Mouse (Mus musculus) thymus, postnatal 25 days (tissue): Measurements from ENCODE around the gene Slc4a8.

Source experiments
- DNase-seq: peaks from one replicate; pipeline ENCODE4 v3.0.0; 2022

The Slc4a8 gene

GRCm38 (mm10) chr15:100761419-100762185 is at the start of gene Slc4a8:
TSS of gene Slc4a8 (plus strand) at chr15:100761747.
- peak; percentile 88 for DNase-seq

DNA sequence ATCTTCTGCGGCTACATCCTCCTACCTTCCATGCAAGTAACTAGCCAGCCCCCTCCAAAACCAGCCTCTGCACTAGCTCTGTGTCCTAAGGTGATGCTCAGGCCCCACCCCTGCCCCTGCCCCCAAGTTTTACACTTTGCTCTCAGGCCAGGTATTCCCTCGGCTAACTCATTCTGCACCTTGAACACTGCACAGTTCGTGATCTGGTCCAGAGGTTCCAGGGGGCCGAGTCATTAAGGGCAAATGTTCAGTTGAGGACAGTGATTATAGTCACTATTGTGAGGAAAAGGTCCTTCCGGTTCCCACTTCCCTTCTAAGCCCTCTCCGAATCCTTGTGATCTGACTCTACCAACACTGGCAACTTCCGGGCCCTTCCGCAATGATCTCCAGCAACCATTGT is 47.1 kb upstream of the Slc4a8 start:
- DNase-seq, result no peak

DNA sequence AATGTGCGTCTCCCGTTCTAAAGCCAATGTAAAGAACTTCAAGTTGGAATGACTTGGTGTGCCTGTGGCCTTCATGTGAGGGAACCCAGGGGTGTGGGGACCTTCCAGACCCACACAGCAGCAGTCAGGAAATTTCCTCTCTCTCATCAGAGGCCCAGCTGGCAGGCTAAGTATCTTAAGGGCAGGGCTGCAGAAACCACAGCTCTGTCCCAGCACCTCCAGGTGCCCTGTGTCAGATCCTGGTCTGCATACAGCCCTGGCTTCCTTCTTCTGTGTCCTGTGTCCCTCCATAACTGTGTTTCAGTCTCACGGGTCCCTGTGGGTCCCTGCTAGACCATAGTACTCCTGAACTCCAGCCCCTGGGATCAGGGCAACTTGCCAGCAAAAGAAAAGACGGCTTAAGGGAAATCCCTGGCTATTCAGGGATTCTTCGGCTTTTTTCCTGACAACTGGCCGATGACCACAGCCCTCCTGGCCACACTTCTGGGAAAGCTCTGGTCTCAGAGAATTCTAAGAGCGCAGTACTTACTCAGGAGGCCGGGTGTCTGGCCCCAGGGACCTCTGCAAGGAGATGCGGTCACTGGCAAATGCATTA is 46.1 kb upstream of the Slc4a8 start:
- no peak for DNase-seq

DNA sequence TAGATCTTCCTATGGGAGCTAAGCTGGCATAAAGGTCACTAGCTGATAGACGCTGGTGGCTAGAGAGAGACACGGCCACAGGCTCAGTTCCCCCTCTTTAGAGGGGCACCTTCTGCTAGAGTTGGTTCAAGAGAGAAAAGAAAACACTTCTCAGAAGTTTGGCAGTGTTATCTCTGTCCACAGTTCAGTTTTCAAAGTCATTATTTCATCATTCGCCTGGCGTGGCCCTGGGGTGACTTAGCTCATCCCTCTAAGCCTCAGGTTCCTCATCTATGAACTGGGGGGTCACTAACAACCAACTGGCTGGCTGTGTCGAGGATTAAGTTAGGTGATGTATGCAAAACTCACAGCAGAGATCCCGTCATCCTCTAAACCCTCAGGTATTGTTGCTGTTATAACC is 43.6 kb upstream of the Slc4a8 start:
- no peak for DNase-seq

DNA sequence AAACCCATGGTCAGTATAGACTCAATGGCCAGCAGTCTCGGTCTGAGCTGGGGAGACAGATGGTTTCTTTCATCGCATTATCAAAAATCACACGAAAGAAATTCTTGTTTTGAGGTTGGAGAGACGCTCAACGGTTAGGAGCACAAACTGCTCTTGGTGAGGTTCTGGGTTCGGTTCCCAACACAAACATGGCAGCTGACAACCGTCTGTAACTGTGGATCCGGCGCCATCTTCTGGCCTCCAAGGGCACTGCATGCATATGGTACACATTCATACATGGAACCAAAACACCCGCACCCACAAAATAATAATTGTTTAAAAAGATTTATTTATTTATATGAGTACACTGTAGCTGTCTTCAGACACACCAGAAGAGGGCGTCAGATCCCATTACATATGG is 43.0 kb upstream of the Slc4a8 start:
- DNase-seq, result no peak

DNA sequence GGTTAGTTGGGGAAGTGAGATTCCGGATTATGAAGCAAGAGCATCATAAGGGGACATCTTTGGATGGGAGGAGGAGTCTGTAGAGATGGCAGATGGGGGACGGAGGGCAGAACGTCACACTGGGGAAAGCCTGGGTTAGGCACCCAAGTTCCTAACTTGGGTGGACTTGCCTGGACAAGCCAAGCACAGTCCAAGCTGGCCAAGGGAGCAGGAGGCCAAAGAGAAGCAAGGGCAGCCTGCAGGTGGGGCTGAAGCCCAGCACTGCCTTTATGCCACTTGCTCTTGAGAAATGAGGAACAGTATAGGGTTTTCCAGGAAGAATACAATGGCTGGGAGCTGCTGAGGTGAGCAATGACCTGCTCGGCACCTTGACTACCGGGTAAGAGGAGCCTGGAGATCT is 42.3 kb upstream of the Slc4a8 start:
- no peak for DNase-seq

DNA sequence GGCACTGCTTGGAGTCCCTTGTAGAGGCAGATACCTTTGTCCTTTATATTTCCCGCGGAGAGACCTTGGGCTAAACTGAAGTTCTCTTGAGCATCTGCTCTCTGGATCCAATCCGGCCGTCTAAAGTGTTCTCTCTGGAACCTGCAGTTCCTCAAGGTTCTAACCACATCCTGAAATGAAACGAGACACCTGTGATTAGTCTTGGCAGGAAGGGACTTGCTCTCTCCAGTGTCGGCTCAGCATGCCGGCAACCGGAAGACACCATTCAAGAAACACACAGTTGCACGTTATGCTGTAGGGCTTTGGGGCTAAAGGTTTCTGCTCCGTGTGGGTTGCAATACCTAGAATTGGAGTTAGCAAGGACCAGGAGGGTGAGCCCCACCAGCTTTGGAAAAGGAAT is 41.5 kb upstream of the Slc4a8 start:
- peak; percentile 70 for DNase-seq

DNA sequence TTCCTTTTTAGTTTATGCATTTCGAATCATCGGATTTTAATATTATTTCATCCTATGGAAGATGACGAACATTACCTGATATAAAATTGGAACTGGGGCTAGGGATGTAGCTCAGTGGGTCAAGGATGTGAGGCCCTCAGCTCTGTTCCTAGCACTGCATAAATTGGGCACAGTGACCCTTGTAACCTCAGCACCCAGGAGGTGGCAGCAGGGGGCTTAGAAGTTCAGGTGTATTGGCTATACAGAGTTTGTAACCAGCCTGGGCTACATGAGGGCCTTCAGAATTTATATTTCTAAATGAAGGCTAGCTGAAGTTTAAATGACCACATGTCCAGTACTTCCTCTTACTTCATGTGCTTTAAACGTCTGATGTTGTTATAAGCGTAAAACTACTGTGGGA is 40.1 kb upstream of the Slc4a8 start:
- DNase-seq, result no peak

- no peak for DNase-seq
Measured at GRCm38 (mm10) chr15:100722026-100722425, 39.5 kb upstream of the Slc4a8 start.

DNA sequence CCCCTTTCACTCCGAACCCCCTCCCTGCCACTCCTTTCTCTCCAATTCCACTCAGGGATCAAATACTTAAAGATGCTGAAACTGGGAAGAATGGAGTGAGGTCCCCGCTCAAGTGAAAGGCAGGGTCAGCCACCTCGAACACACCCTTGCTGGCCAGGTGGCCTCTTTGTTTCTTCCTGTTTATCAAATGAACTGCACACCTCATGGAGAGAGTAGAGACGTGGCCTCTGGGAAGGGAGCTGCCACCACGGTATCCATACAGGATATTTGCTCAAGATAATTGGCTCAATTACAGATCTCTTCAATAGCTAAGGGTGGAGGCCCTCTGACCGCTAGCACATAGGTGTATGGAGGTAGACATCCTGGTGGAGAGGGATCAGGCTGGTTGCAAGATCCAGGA is 39.0 kb upstream of the Slc4a8 start:
- no peak for DNase-seq

DNA sequence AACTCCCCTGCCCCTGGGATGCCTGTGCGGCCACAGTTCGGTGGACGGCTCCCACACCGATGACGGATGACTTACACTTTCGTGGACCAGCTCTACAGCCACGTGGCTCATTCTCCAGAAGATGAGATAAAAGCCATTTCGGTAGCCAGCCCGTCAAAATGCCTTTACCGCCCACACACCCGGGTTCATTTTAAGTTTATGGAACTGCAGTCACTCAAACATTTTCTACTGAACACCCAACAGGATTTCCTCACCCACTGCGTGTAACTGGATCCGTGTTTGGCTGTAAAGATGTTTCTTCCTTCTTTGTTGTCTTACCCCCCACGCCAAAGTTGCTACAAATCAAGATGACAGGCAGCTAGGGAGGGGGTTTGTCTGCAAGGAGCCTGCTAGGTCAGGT is 38.0 kb upstream of the Slc4a8 start:
- no peak for DNase-seq

GRCm38 (mm10) chr15:100726721-100727120 is 34.8 kb upstream of the Slc4a8 start:
- no peak for DNase-seq

- DNase-seq, result no peak
Measured at GRCm38 (mm10) chr15:100727834-100728233, 33.7 kb upstream of the Slc4a8 start.

GRCm38 (mm10) chr15:100728586-100728985 is 33.0 kb upstream of the Slc4a8 start:
- DNase-seq, result no peak

GRCm38 (mm10) chr15:100729281-100729985 is 32.1 kb upstream of the Slc4a8 start, which contains the start of gene Galnt6:
TSS of gene Galnt6 (minus strand) at chr15:100729376.
- peak; percentile 76 for DNase-seq

GRCm38 (mm10) chr15:100731081-100731480 is 30.5 kb upstream of the Slc4a8 start:
- no peak for DNase-seq

GRCm38 (mm10) chr15:100732580-100732979 is 29.0 kb upstream of the Slc4a8 start:
- peak; percentile 76 for DNase-seq

DNA sequence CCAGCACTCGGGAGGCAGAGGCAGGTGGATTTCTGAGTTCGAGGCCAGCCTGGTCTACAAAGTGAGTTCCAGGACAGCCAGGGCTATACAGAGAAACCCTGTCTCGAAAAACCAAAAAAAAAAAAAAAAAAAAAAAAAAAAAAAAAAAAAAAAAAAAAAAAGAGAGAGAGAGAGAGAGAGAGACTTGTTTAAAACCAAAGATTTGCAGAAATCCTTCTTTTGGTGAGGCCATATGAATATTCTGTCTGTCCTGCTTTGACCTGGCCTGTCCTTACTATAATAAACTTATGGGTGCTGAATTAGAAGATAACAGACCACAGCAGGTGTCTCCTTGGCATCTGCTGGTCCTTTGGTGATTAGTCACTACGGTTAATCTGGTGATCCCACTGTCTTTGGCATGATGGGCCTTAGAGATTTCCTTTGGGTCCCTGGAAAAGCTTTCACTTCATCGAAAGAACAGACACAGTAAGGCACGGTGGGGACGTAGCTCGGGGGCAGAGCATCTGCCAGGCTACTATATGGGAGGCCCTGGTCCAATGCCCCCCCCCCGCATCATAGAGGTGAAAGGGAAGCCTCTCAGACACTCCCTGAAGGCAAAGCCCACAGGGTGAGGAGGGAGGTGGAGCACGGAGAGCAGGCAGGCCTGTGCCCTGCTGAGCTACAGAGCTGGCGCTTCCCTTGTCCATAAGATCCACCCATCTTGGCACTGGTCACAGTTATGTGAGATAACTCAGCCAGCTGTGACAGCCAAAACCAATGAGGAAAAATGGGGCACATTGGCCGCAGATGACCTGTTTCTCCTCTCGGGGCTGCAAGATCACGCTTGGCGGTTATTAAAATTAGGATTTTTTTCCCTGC is 26.2 kb upstream of the Slc4a8 start:
- DNase-seq, result no peak

DNA sequence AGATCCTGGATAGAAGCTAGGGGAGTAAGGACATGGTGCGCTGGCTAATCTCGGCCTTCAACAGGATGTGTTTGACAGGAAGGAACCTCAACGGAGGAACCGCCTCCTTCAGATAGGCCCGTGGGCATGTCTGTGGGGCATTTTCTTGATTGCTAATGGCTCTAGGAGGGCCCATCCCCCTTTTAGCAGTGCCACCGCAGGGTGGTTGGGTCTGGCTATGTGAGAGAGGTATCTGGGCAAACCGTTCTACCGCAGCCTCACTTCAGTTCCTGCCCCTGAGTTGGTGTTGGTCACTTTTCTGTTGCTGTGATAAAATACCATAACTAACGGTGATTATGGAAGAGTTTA is 25.6 kb upstream of the Slc4a8 start:
- no peak for DNase-seq

GRCm38 (mm10) chr15:100737667-100738066 is 23.9 kb upstream of the Slc4a8 start:
- no peak for DNase-seq

GRCm38 (mm10) chr15:100738351-100738781 is 23.2 kb upstream of the Slc4a8 start:
- no peak for DNase-seq

DNA sequence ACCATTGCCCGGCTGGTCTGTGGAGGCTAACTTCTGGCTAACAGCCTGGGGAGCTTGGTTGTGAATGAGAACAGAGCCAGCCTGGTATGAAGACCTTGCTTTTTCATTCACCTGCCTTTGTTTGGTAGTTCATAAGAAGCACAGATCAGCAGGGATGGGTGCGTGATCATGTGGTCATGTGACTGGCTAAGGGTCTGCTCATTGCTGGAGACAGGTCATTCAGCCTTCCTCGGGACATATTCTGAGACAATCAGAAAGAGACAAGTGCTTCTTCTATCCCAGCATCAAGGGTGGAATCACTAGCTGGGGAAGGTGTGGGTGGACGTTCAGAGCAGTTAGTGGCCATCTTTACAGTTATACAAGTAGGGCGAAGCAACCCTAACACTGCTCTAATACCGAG is 22.1 kb upstream of the Slc4a8 start:
- DNase-seq, result no peak

- no peak for DNase-seq
Measured at GRCm38 (mm10) chr15:100743238-100743637, 18.3 kb upstream of the Slc4a8 start.
